Mouse (Mus musculus) limb, embryonic 11.5 days (tissue): Measurements from ENCODE around the gene Ivd. TPM values are rescaled to one million over a fixed set of nuclear protein-coding genes. Genes with fewer than 3 reads are reported as not detected.

Experiments
- ATAC-seq: fragments of 200-750 bp; cut with Nextera tagmentation; 2 replicates; pipeline ENCODE4 v1.8.0; 2017; ENCODE audit warnings: low read depth; ENCODE audit not compliant: insufficient number of reproducible peaks, low FRiP score, low TSS enrichment
- DNase-seq: peaks from one replicate; pipeline ENCODE4 v3.0.0-alpha.2; 2015; ENCODE audit warnings: low spot score
- H3K27ac ChIP-seq: fragments of 300-500 bp; sonication (generic); replicated peaks from 2 replicates; pipeline ENCODE4 v1.5.1; 2014; ENCODE audit warnings: low read depth, mild to moderate bottlenecking, low read length
- H3K27me3 ChIP-seq: fragments of 300-500 bp; sonication (generic); 2 replicates; pipeline ENCODE4 v1.6.1; 2014; ENCODE audit warnings: mild to moderate bottlenecking, low read length, mixed read lengths; ENCODE audit not compliant: control insufficient read depth, insufficient read depth
- H3K36me3 ChIP-seq: fragments of 300-500 bp; sonication (generic); 2 replicates; pipeline ENCODE4 v1.6.1; 2014; ENCODE audit warnings: mild to moderate bottlenecking, low read length, moderate library complexity, mixed read lengths; ENCODE audit not compliant: control insufficient read depth, insufficient read depth
- H3K4me1 ChIP-seq: fragments of 300-500 bp; sonication (generic); 2 replicates; pipeline ENCODE4 v1.6.1; 2014; ENCODE audit warnings: low read length, mixed read lengths; ENCODE audit not compliant: control insufficient read depth, insufficient read depth
- H3K4me2 ChIP-seq: fragments of 300-500 bp; sonication (generic); 2 replicates; pipeline ENCODE4 v1.6.1; 2014; ENCODE audit warnings: low read depth, mild to moderate bottlenecking, moderate library complexity; ENCODE audit not compliant: severe bottlenecking
- H3K4me3 ChIP-seq: fragments of 300-500 bp; sonication (generic); 2 replicates; pipeline ENCODE4 v1.5.1; 2014; ENCODE audit warnings: low read depth, low read length
- H3K9ac ChIP-seq: fragments of 300-500 bp; sonication (generic); 2 replicates; pipeline ENCODE4 v1.6.1; 2014; ENCODE audit warnings: mild to moderate bottlenecking, low read length
- H3K9me3 ChIP-seq: fragments of 300-500 bp; sonication (generic); 2 replicates; pipeline ENCODE4 v1.6.1; 2016; ENCODE audit warnings: low read length; ENCODE audit not compliant: control insufficient read depth
- WGBS: fragments of 180-500 bp; shearing (Covaris S2); extraction: QIAGEN DNeasy Blood & Tissue Kit; methylation state at CpG from one replicate; pipeline ENCODE4 v1.1.7; 2014; 5-methylcytosine and 5-hydroxymethylcytosine counted together
- polyA plus RNA-seq: library from polyadenylated mRNA; unstranded; fragments of >200 nt; fragmentation: Nextera tagmentation; extraction: Ambion mirVana; gene quantifications from 2 replicates; pipeline ENCODE4 v1.2.1, GENCODE M21; 2014

Gene Ivd
- 75.1 and 75.4 TPM in 2 replicates for polyA plus RNA-seq

- H3K9me3 ChIP-seq = no peaks in the 10 kb centered on the region
- ATAC-seq = peak; percentile 99
- 1% methylated on average over 34 of the region's 34 CpGs for WGBS
These were observed at the start of gene Ivd for GRCm38 (mm10) chr2:118861454-118862339. Gene Ivd (plus strand): TSS chr2:118861954.

GRCm38 (mm10) chr2:118812724-118813123 lies 49.0 kb upstream of the Ivd start:
- DNase-seq (no peak), ATAC-seq (no peak)
- no peak overlapping the region for H3K4me3 ChIP-seq
- H3K27me3 ChIP-seq = no peaks in the 10 kb centered on the region
- no peak overlapping the region for H3K27ac ChIP-seq
- peaks cover 3% of the 10 kb centered on the region; the same call in 1 of the 2 replicates for H3K4me1 ChIP-seq
- H3K9ac ChIP-seq = no peak overlapping the region
- 82% methylated on average over 1 of the region's 1 CpGs for WGBS
- no peaks in the 10 kb centered on the region for H3K9me3 ChIP-seq
- peaks cover 3% of the 10 kb centered on the region; the same call in 1 of the 2 replicates for H3K36me3 ChIP-seq
- H3K4me2 ChIP-seq = no peak overlapping the region

More at GRCm38 (mm10) chr2:118861454-118862339, at the start of gene Ivd:
- Histone ChIP-seq H3K27ac (no peak within 1 kb of the TSS; the same call in 1 of the 2 replicates), H3K9ac (peak within 1 kb of the TSS; percentile 58), H3K27me3 (no peaks in the 10 kb centered on the region), H3K36me3 (no peaks in the 10 kb centered on the region), H3K4me3 (peak within 1 kb of the TSS; percentile 53), H3K4me1 (no peaks in the 10 kb centered on the region), H3K4me2 (peak within 1 kb of the TSS; percentile 56)
- DNase-seq = peak; percentile 92

- Histone ChIP-seq H3K9me3 (no peaks in the 10 kb centered on the region), H3K27me3 (no peaks in the 10 kb centered on the region), H3K36me3 (peaks cover 17% of the 10 kb centered on the region), H3K4me1 (peaks cover 3% of the 10 kb centered on the region; the same call in 1 of the 2 replicates), H3K27ac (peak within 1 kb of the TSS; percentile 58; the same call in 1 of the 2 replicates), H3K9ac (peak within 1 kb of the TSS; percentile 79), H3K4me3 (peak within 1 kb of the TSS; percentile 69), H3K4me2 (peak within 1 kb of the TSS; percentile 77)
- ATAC-seq (peak; percentile 91), DNase-seq (peak; percentile 94)
- WGBS = under 1% methylated on average over 49 of the region's 49 CpGs
These were observed 47.5 kb upstream of the Ivd start, which contains the start of gene Knstrn for GRCm38 (mm10) chr2:118813981-118814836. Gene Knstrn (plus strand): TSS chr2:118814003.

- ATAC-seq = no peak
- Histone ChIP-seq H3K27ac (no peak overlapping the region), H3K9ac (no peak overlapping the region), H3K4me1 (no peaks in the 10 kb centered on the region), H3K9me3 (no peaks in the 10 kb centered on the region; the same call in 1 of the 2 replicates), H3K36me3 (peaks cover 44% of the 10 kb centered on the region), H3K4me3 (no peak overlapping the region), H3K27me3 (no peaks in the 10 kb centered on the region), H3K4me2 (no peak overlapping the region)
- 94% methylated on average over 5 of the region's 5 CpGs for WGBS
- no peak for DNase-seq
These were observed 39.0 kb upstream of the Ivd start for GRCm38 (mm10) chr2:118822800-118823199.

GRCm38 (mm10) chr2:118824396-118824795 lies 37.4 kb upstream of the Ivd start:
- H3K4me1 ChIP-seq = no peaks in the 10 kb centered on the region
- 93% methylated on average over 4 of the region's 4 CpGs for WGBS
- H3K9me3 ChIP-seq = no peaks in the 10 kb centered on the region; the same call in 1 of the 2 replicates
- no peak overlapping the region for H3K4me3 ChIP-seq
- H3K27ac ChIP-seq = no peak overlapping the region
- DNase-seq = no peak
- no peaks in the 10 kb centered on the region for H3K27me3 ChIP-seq
- H3K36me3 ChIP-seq = peaks cover 32% of the 10 kb centered on the region
- H3K9ac ChIP-seq = no peak overlapping the region
- ATAC-seq = no peak
- H3K4me2 ChIP-seq = no peak overlapping the region

GRCm38 (mm10) chr2:118829096-118829495 lies 32.7 kb upstream of the Ivd start:
- DNase-seq (no peak), ATAC-seq (no peak)
- Histone ChIP-seq H3K9ac (no peak overlapping the region), H3K4me1 (no peaks in the 10 kb centered on the region), H3K4me2 (no peak overlapping the region), H3K27ac (no peak overlapping the region), H3K36me3 (peaks cover 29% of the 10 kb centered on the region), H3K9me3 (no peaks in the 10 kb centered on the region; the same call in 1 of the 2 replicates), H3K4me3 (no peak overlapping the region), H3K27me3 (no peaks in the 10 kb centered on the region)
- WGBS = 95% methylated on average over 5 of the region's 5 CpGs

- Histone ChIP-seq H3K9me3 (no peaks in the 10 kb centered on the region), H3K27me3 (no peaks in the 10 kb centered on the region), H3K27ac (no peak overlapping the region), H3K4me1 (no peaks in the 10 kb centered on the region), H3K36me3 (peaks cover 13% of the 10 kb centered on the region), H3K9ac (no peak overlapping the region), H3K4me2 (no peak overlapping the region), H3K4me3 (no peak overlapping the region)
- ATAC-seq = no peak
- no peak for DNase-seq
- 92% methylated on average over 6 of the region's 6 CpGs for WGBS
These were observed 27.7 kb upstream of the Ivd start for GRCm38 (mm10) chr2:118834061-118834460.

- no peak overlapping the region for H3K4me3 ChIP-seq
- no peak overlapping the region for H3K9ac ChIP-seq
- DNase-seq = no peak
- H3K4me1 ChIP-seq = no peaks in the 10 kb centered on the region
- WGBS = 89% methylated on average over 6 of the region's 6 CpGs
- no peak for ATAC-seq
- no peak overlapping the region for H3K27ac ChIP-seq
- no peaks in the 10 kb centered on the region for H3K27me3 ChIP-seq
- no peaks in the 10 kb centered on the region for H3K9me3 ChIP-seq
- peaks cover 13% of the 10 kb centered on the region for H3K36me3 ChIP-seq
- no peak overlapping the region for H3K4me2 ChIP-seq
These were observed 26.6 kb upstream of the Ivd start for GRCm38 (mm10) chr2:118835115-118835514.
